Mouse (Mus musculus) spleen, postnatal 36 days (tissue): ENCODE results near the gene Pcsk4.

Source experiments
- DNase-seq, 2 experiments: peaks; one replicate each; pipeline ENCODE4 v3.0.0; 2022; ENCODE audit warnings: low spot score in 2 of 2, mixed read lengths in 1 of 2

The Pcsk4 gene

GRCm38 (mm10) chr10:80271870-80272585, 57.3 kb downstream of the Pcsk4 start:
- no peak for DNase-seq
